Mouse (Mus musculus): ENCODE measurements around the gene Peli2. TPM values are rescaled to one million over a fixed set of nuclear protein-coding genes. Genes with fewer than 3 reads are reported as not detected.
A peak's percentile ranks its signal among the peaks of the same experiment; 100 is the strongest.

The Peli2 gene
- polyA plus RNA-seq, 1 experiment from 2014 or later = 5.9 TPM

DNA sequence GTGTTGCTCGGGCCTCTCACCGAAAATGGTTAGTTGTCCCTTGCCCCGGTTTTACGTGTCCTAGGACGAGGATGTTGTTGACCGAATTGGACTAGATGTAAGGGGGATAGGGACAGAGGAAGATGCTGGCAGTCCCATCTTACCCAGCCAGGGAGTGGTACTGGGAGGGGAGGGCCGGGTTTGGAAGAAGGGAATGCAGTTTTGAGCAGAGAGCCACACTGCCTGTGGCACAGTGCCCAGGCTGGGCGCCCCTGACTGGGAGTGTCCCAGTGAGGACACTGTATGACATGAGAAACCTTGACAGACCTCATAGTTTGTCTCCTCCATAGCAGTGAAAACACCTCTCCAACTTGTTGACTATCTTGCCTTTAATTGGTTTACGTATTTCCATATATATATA lies 45.8 kb downstream of the Peli2 start:
- TF ChIP-seq CTCF (IDR thresholded peaks at IDR 0.05; ENCODE audit: low read depth) = no peak
- Histone ChIP-seq H3K36me3 (ENCODE audit: control insufficient read depth, insufficient read depth, low read length) (no peaks in the 10 kb centered on the region), H3K9ac (ENCODE audit: low read length) (no peak overlapping the region), H3K4me2 (replicated peaks; ENCODE audit: low read depth) (no peak overlapping the region), H3K4me3 (ENCODE audit: low read depth, low read length) (no peak overlapping the region), H3K27me3 (ENCODE audit: control insufficient read depth, insufficient read depth, low read length) (no peaks in the 10 kb centered on the region), H3K27ac (replicated peaks) (no peak overlapping the region), H3K4me1 (replicated peaks; ENCODE audit: control insufficient read depth, insufficient read depth) (no peaks in the 10 kb centered on the region; the same call in none of the 2 replicates), H3K9me3 (ENCODE audit: control insufficient read depth, low read length) (no peaks in the 10 kb centered on the region)
- WGBS = 85% methylated on average over 9 of the region's 9 CpGs
- ATAC-seq (ENCODE audit: low FRiP score, low TSS enrichment) (no peak), DNase-seq (ENCODE audit: low spot score) (no peak)

DNA sequence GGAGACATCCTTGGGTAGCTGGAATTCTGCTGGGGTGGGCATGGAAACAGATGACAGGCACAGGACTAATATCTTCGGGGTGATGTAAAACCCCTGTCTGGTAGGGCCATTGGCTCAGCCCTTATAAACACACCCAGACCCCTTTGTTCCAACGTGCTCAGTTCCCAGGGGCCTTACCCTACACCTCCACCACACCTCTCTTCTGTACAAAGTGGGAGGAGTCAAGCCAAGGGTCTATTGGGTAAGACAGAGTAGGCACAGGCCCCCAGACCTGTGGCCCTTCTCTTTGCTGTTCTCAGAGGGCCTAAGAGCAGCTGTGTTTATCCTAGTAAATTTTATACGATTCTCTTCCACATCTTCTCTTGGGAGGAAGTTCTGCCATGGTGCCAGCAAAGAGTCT lies 46.4 kb downstream of the Peli2 start:
- 37% methylated on average over 3 of the region's 3 CpGs for WGBS
- Histone ChIP-seq H3K27me3 (ENCODE audit: control insufficient read depth, insufficient read depth, low read length) (no peaks in the 10 kb centered on the region), H3K9ac (ENCODE audit: low read length) (no peak overlapping the region), H3K4me1 (replicated peaks; ENCODE audit: control insufficient read depth, insufficient read depth) (peaks cover 3% of the 10 kb centered on the region), H3K36me3 (ENCODE audit: control insufficient read depth, insufficient read depth, low read length) (no peaks in the 10 kb centered on the region), H3K9me3 (ENCODE audit: control insufficient read depth, low read length) (no peaks in the 10 kb centered on the region), H3K4me2 (replicated peaks; ENCODE audit: low read depth) (no peak overlapping the region), H3K4me3 (ENCODE audit: low read depth, low read length) (no peak overlapping the region), H3K27ac (replicated peaks) (no peak overlapping the region)
- ATAC-seq (ENCODE audit: low FRiP score, low TSS enrichment) (no peak), DNase-seq (ENCODE audit: low spot score) (no peak)
- TF ChIP-seq EP300 (optimal IDR thresholded peaks at IDR 0.05) (no peak), CTCF (IDR thresholded peaks at IDR 0.05; ENCODE audit: low read depth) (no peak)

DNA sequence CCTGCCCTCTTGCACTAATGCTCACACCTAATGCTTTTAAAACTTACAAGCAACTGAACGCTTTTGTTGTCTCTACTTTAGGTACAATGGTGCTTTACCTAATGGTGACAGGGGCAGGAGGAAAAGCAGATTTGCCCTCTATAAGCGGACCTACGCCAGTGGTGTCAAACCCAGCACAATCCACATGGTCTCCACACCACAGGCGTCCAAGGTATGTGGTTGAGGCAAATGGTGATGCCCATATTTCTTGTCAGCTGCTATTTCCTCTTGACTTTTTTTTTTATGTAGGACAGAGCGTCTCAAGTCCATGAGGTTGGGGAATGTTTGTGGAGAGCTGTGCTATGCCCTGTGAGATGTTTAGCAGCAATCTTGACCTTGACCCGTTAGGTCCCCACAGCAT lies 47.5 kb downstream of the Peli2 start:
- Histone ChIP-seq H3K36me3 (ENCODE audit: control insufficient read depth, insufficient read depth, low read length) (no peaks in the 10 kb centered on the region), H3K27ac (replicated peaks) (no peak overlapping the region), H3K9ac (ENCODE audit: low read length) (no peak overlapping the region), H3K4me3 (ENCODE audit: low read depth, low read length) (no peak overlapping the region), H3K9me3 (ENCODE audit: control insufficient read depth, low read length) (no peaks in the 10 kb centered on the region), H3K4me2 (replicated peaks; ENCODE audit: low read depth) (no peak overlapping the region), H3K27me3 (ENCODE audit: control insufficient read depth, insufficient read depth, low read length) (no peaks in the 10 kb centered on the region), H3K4me1 (replicated peaks; ENCODE audit: control insufficient read depth, insufficient read depth) (peaks cover 3% of the 10 kb centered on the region)
- ATAC-seq (ENCODE audit: low FRiP score, low TSS enrichment) (no peak), DNase-seq (ENCODE audit: low spot score) (no peak)
- WGBS = 82% methylated on average over 6 of the region's 6 CpGs
- TF ChIP-seq EP300 (optimal IDR thresholded peaks at IDR 0.05) (no peak), CTCF (IDR thresholded peaks at IDR 0.05; ENCODE audit: low read depth) (no peak)

DNA sequence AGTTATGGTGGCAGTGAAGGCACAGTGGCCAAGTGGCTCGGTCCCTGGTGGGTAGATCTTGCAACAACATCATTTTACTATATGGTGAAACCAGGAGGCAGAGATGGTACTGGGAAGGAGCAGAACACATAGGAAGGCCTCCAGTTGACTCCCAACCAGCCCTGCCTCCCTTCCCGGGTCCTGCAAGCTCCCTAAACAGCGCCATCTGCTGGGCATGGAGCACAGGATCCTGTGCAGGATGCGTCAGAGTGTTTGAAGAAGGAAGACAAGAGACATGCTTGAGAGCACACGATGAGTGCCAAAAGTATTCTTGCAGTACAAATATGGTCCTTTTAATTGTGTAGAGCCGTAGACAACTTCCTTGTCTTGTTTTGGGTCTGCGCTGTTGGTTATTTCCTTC lies 49.3 kb downstream of the Peli2 start:
- no peak overlapping the region for H3K4me3 ChIP-seq (ENCODE audit: low read depth, low read length)
- H3K36me3 ChIP-seq (ENCODE audit: control insufficient read depth, insufficient read depth, low read length) = no peaks in the 10 kb centered on the region
- ATAC-seq (ENCODE audit: low FRiP score, low TSS enrichment) = no peak
- TF ChIP-seq EP300 (optimal IDR thresholded peaks at IDR 0.05) (no peak), CTCF (IDR thresholded peaks at IDR 0.05; ENCODE audit: low read depth) (peak; percentile 82)
- H3K27me3 ChIP-seq (ENCODE audit: control insufficient read depth, insufficient read depth, low read length) = no peaks in the 10 kb centered on the region
- H3K4me2 ChIP-seq (replicated peaks; ENCODE audit: low read depth) = no peak overlapping the region
- H3K27ac ChIP-seq (replicated peaks) = no peak overlapping the region
- peaks cover 3% of the 10 kb centered on the region for H3K4me1 ChIP-seq (replicated peaks; ENCODE audit: control insufficient read depth, insufficient read depth)
- peak; percentile 61 for DNase-seq (ENCODE audit: low spot score)
- no peak overlapping the region for H3K9ac ChIP-seq (ENCODE audit: low read length)
- no peaks in the 10 kb centered on the region for H3K9me3 ChIP-seq (ENCODE audit: control insufficient read depth, low read length)
- WGBS = 64% methylated on average over 7 of the region's 7 CpGs

DNA sequence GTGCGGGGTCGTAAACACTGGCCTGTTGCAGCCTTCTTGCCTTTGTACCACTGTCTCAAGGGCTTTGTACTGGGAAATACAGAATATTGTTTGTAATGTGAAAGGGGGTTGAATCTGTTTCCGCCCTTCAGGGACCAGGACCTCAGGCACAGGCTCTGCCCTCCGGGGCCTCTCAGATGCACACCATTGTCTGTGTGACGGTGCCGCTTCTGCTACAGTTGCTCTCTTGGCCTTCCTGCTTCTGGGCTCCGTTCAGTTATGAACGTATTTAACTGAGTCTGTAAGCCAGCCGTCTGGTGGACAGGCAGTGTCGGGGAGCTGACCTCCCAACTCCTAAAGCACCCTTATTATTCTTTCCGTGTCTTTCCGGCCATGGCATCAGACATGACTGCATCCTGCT lies 50.6 kb downstream of the Peli2 start:
- no peak for ATAC-seq (ENCODE audit: low FRiP score, low TSS enrichment)
- H3K4me1 ChIP-seq (replicated peaks; ENCODE audit: control insufficient read depth, insufficient read depth) = peaks cover 3% of the 10 kb centered on the region
- no peak overlapping the region for H3K4me3 ChIP-seq (ENCODE audit: low read depth, low read length)
- H3K9ac ChIP-seq (ENCODE audit: low read length) = no peak overlapping the region
- H3K36me3 ChIP-seq (ENCODE audit: control insufficient read depth, insufficient read depth, low read length) = no peaks in the 10 kb centered on the region
- no peak for DNase-seq (ENCODE audit: low spot score)
- no peaks in the 10 kb centered on the region for H3K9me3 ChIP-seq (ENCODE audit: control insufficient read depth, low read length)
- H3K27ac ChIP-seq (replicated peaks) = no peak overlapping the region
- TF ChIP-seq EP300 (optimal IDR thresholded peaks at IDR 0.05) (no peak), CTCF (IDR thresholded peaks at IDR 0.05; ENCODE audit: low read depth) (no peak)
- no peak overlapping the region for H3K4me2 ChIP-seq (replicated peaks; ENCODE audit: low read depth)
- 67% methylated on average over 12 of the region's 12 CpGs for WGBS
- H3K27me3 ChIP-seq (ENCODE audit: control insufficient read depth, insufficient read depth, low read length) = no peaks in the 10 kb centered on the region

DNA sequence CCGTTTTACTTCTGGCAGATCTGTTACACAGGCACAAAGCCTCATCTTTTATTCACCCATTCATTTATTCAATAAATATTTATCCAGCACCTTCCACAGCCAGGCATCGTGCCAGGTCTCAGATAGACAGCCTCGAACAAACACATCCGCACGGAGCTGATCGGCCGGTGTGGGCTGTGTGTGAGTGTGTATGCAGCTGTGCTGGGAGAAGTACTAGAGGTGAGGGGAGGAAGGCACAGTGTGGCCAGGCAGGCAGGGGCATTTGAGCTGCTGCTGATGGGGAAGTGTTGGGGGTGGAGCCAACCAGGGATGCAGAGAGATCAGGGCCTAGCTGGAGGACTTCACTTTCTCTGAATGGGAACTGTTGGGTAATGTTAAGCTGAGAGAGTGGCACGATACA lies 51.4 kb downstream of the Peli2 start:
- DNase-seq (ENCODE audit: low spot score) = peak; percentile 88
- no peaks in the 10 kb centered on the region for H3K9me3 ChIP-seq (ENCODE audit: control insufficient read depth, low read length)
- TF ChIP-seq EP300 (optimal IDR thresholded peaks at IDR 0.05) = no peak
- 0 out of 2 replicates have a peak, but pooled peaks have one; percentile 4 for TF ChIP-seq CTCF (IDR thresholded peaks at IDR 0.05; ENCODE audit: low read depth)
- H3K4me1 ChIP-seq (replicated peaks; ENCODE audit: control insufficient read depth, insufficient read depth) = peaks cover 3% of the 10 kb centered on the region; the same call in 1 of the 2 replicates
- H3K36me3 ChIP-seq (ENCODE audit: control insufficient read depth, insufficient read depth, low read length) = no peaks in the 10 kb centered on the region
- ATAC-seq (ENCODE audit: low FRiP score, low TSS enrichment) = peak; percentile 90
- 16% methylated on average over 8 of the region's 8 CpGs for WGBS
- no peak overlapping the region for H3K27ac ChIP-seq (replicated peaks)
- H3K4me3 ChIP-seq (ENCODE audit: low read depth, low read length) = no peak overlapping the region
- no peaks in the 10 kb centered on the region for H3K27me3 ChIP-seq (ENCODE audit: control insufficient read depth, insufficient read depth, low read length)
- H3K9ac ChIP-seq (ENCODE audit: low read length) = no peak overlapping the region
- no peak overlapping the region for H3K4me2 ChIP-seq (replicated peaks; ENCODE audit: low read depth)

All from stomach, postnatal 0 days (tissue).